Mouse (Mus musculus): ENCODE results near the gene Gm9758. TPM values are rescaled to one million over a fixed set of nuclear protein-coding genes. Genes with fewer than 3 reads are reported as not detected.
A peak's percentile ranks its signal among the peaks of the same experiment; 100 is the strongest.
"Not testable (repeated sequence)": the region's sequence is repeated elsewhere in the genome, so short reads cannot be mapped to it uniquely, and the experiment has no call there.

Gm9758 gene
- polyA plus RNA-seq, 1 experiment from 2014 or later = not detected

DNA sequence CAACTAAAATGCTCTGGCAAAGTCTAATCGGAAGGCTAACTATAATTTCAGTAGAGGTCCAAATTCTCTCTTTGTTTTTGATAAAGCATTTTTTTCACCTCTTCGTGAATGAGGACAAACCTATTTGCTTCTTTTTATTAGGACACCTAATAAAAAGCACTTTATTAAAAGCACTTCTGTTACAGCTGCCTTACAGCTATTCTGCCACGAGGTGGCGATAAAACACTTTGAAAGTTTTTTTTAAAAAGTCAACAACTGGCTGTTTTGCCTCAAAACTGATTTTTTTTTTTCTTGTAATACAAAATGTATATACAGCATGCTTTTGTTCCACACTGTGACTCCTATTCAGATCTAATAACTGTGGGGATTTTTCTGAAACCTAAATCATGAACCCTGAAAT lies 12.3 kb upstream of the Gm9758 start:
- H3K4me1 ChIP-seq = not testable (repeated sequence)
- WGBS = 29% methylated on average over 4 of the region's 4 CpGs

DNA sequence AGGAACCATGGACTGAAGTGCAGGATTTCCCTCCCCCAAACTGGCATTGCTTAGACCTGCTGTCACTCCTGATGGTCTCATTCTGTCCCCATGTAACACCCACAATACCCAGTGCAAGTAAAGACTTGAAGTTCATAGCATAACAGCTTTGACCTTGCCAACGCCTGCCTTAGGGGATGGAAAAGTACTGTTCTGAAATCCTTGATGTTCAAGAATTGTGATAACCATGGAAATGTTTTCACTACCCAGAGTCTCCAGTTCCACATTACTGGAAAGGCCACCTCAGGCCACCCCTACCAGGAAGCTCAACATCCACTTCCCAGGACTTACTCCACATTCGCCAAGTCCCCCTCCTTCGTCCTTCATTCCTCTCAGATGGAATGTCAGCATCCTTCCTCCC lies 338 bp downstream of the Gm9758 start:
- not testable (repeated sequence) for ATAC-seq (ENCODE audit: insufficient read depth, low FRiP score, low read depth); H3K27me3 ChIP-seq (replicated peaks); H3K36me3 ChIP-seq; H3K9me3 ChIP-seq; H3K4me1 ChIP-seq; H3K4me3 ChIP-seq (replicated peaks); H3K9ac ChIP-seq; H3K27ac ChIP-seq; H3K4me2 ChIP-seq
- 69% methylated on average over 2 of the region's 3 CpGs for WGBS

More for the DNA sequence above, 12.3 kb upstream of the Gm9758 start:
- H3K9ac ChIP-seq; H3K4me2 ChIP-seq; H3K4me3 ChIP-seq (replicated peaks); H3K27ac ChIP-seq; H3K9me3 ChIP-seq; ATAC-seq (ENCODE audit: insufficient read depth, low FRiP score, low read depth); H3K27me3 ChIP-seq (replicated peaks); H3K36me3 ChIP-seq: not testable (repeated sequence)

DNA sequence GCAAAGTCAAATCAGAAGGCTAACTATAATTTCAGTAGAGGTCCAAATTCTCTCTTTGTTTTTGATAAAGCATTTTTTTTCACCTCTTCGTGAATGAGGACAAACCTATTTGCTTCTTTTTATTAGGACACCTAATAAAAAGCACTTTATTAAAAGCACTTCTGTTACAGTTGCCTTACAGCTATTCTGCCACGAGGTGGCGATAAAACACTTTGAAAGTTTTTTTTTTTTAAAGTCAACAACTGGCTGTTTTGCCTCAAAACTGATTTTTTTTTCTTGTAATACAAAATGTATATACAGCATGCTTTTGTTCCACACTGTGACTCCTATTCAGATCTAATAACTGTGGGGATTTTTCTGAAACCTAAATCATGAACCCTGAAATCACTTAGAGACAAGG lies 11.2 kb downstream of the Gm9758 start:
- WGBS = 19% methylated on average over 3 of the region's 3 CpGs

DNA sequence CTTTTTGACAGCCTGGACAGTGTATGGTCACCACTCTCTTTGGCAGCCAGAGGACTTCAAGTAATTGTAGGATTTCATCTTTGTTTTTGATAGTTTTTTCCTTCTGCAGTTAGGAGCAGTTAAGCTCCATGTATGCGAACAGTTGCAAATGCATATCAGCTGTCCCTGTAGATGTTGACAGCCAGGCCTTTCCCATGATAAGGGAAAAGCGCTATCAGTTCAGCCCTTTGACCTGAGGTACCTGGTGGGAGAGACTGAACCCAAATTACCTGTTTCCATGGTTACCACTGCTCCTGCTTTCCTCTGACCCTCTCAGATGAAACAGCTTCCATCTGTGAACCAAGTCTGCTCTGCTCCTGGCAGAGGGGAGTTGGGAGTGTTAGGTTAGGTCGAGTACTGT lies 22.5 kb downstream of the Gm9758 start:
- no peaks in the 10 kb centered on the region for H3K9me3 ChIP-seq
- no peaks in the 10 kb centered on the region for H3K36me3 ChIP-seq
- H3K9ac ChIP-seq = no peak overlapping the region
- 54% methylated on average over 3 of the region's 3 CpGs for WGBS
- H3K4me1 ChIP-seq = no peaks in the 10 kb centered on the region
- H3K4me2 ChIP-seq = no peak overlapping the region
- no peak overlapping the region for H3K4me3 ChIP-seq (replicated peaks)
- H3K27ac ChIP-seq = no peak overlapping the region
- ATAC-seq (ENCODE audit: insufficient read depth, low FRiP score, low read depth) = 0 out of 2 replicates have a peak, but pooled peaks have one; percentile 39
- H3K27me3 ChIP-seq (replicated peaks) = no peaks in the 10 kb centered on the region

More for the DNA sequence above, 11.2 kb downstream of the Gm9758 start:
- not testable (repeated sequence) for H3K9me3 ChIP-seq; H3K27ac ChIP-seq; H3K4me3 ChIP-seq (replicated peaks); H3K4me2 ChIP-seq; H3K27me3 ChIP-seq (replicated peaks); H3K4me1 ChIP-seq; H3K9ac ChIP-seq; ATAC-seq (ENCODE audit: insufficient read depth, low FRiP score, low read depth); H3K36me3 ChIP-seq

DNA sequence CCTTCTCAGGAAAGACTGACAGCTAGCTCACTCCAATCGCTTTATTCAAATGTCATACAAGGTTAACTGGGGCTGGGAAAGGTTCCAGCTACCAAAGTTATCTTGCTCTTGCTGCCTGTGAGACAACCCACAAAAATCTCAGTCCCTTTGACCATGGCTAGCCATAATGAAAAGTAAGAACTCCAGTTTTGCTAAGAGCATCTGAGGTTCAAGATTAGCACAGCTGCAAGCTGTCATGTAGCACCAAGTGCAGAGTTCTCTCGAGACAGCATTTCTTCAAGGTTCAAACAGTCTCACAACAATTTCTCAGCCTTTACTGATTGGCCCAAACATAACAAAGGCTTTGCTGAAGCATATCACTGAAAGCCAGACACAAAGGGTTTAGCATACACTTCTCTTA lies 29.4 kb downstream of the Gm9758 start:
- not testable (repeated sequence) for ATAC-seq (ENCODE audit: insufficient read depth, low FRiP score, low read depth); H3K27me3 ChIP-seq (replicated peaks); H3K27ac ChIP-seq; H3K9ac ChIP-seq; H3K4me1 ChIP-seq; H3K4me3 ChIP-seq (replicated peaks); H3K36me3 ChIP-seq; H3K9me3 ChIP-seq; H3K4me2 ChIP-seq
- WGBS = 42% methylated on average over 2 of the region's 2 CpGs

Other genes with a start within 250 kb of the Gm9758 start
- not detected in 2 replicates for gene Speer4e, start 23.5 kb upstream of the Gm9758 start, polyA plus RNA-seq (2015; fragmentation: Nextera tagmentation; extraction: Ambion mirVana)
- not detected in 2 replicates for gene Gm10354, start 64.0 kb upstream of the Gm9758 start, polyA plus RNA-seq (2015; fragmentation: Nextera tagmentation; extraction: Ambion mirVana)
- not detected in 2 replicates for gene Gm17019, start 118.1 kb upstream of the Gm9758 start, polyA plus RNA-seq (2015; fragmentation: Nextera tagmentation; extraction: Ambion mirVana)

Measured in stomach, embryonic 15.5 days (tissue).